Comparison of ENCODE assay signal across 7 mouse cellular contexts in the genomic region with DNA sequence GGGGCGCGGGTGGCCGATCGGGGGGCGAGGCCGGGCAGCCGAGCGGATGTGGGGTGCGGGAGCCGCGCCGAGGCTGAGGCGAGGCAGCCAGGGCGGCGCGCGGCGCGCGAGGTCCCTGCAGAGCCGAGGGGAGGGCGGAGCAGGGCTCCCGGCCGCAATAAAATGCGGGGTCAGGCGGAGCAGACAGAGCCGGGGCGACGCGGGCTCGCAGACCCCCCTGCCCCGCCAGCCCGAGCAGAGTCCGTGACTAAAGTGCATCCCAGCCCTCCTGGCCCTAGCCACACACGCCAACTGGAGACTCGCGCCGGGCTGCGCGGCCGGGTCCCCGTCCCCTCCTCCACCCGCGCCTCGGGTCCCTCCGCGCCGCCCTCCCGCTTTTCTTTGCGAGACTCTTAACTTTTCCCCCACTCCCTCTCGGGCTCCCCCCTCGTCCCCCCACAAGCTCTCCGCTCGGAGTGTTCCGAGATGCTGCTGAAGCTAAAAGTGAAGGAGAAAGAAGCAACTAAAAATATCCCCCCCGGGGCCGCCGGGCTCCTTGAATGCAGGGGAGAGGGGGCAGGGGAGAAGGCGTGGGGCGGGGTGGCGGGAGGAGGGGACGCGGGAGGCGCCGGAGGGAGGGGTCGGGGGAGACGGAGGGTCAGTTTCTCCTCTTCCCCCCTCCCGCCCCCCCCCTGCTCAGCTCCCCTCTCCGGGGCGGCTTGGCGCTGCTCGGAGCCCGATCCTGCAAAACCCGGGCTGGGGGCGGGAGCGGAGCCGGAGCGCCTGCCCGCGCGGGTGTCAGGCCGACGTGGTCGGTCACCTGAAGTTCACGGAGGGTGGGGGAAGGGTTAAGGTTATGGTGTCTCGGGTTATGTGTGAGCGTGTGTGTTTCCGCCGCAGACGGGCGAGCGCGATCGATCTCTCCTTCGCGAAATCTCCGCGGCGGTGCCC. TPM values are rescaled to one million over a fixed set of nuclear protein-coding genes. Genes with fewer than 3 reads are reported as not detected.
DNase-seq lines count a peak whose midpoint lies in the region; ATAC-seq and TF ChIP-seq lines count a peak whose summit lies in the region.

No protein-coding gene starts in this region.

- 1% methylated on average over 80 of the region's 99 CpGs for WGBS in kidney, adult 2 months
- WGBS in limb, embryonic 13.5 days, result under 1% methylated on average over 65 of the region's 99 CpGs
- WGBS in midbrain, embryonic 14.5 days, result under 1% methylated on average over 84 of the region's 99 CpGs

- DNase-seq in adrenal gland, postnatal 10 days, result peak; percentile 86
- peak; percentile 79 for DNase-seq in embryo, embryonic 11.5 days (ENCODE audit: low read depth, low spot score)
- DNase-seq in heart, adult 18-20 months, result peak; percentile 72 to 77
- DNase-seq in kidney, adult 2 months, result peak; percentile 80
- DNase-seq in midbrain, embryonic 14.5 days, result peak; percentile 83
- DNase-seq in spleen, postnatal 36 days (ENCODE audit: low spot score in 2 of 2), result peak; percentile 51 to 54

- H3K9me3 ChIP-seq in limb, embryonic 13.5 days, result no peaks in the 10 kb centered on the region
- H3K9me3 ChIP-seq in midbrain, embryonic 14.5 days (ENCODE audit: control insufficient read depth, low read length), result no peaks in the 10 kb centered on the region

- peak overlapping the region; percentile 99 for H3K9ac ChIP-seq in limb, embryonic 13.5 days
- peak overlapping the region; percentile 87 for H3K9ac ChIP-seq in midbrain, embryonic 14.5 days (replicated peaks; ENCODE audit: low read length)

- H3K36me3 ChIP-seq in kidney, adult 2 months (ENCODE audit: control insufficient read depth, insufficient read depth, low read length), result no peaks in the 10 kb centered on the region
- H3K36me3 ChIP-seq in limb, embryonic 13.5 days, result no peaks in the 10 kb centered on the region
- no peaks in the 10 kb centered on the region for H3K36me3 ChIP-seq in midbrain, embryonic 14.5 days (ENCODE audit: control insufficient read depth, insufficient read depth, low read length)

- H3K27ac ChIP-seq in kidney, adult 2 months (ENCODE audit: insufficient read depth, low read depth, low read length), result peak overlapping the region; percentile 85
- H3K27ac ChIP-seq in limb, embryonic 13.5 days, result peak overlapping the region; percentile 100
- peak overlapping the region; percentile 99 for H3K27ac ChIP-seq in midbrain, embryonic 14.5 days (replicated peaks; ENCODE audit: low read depth, low read length)

- TF ChIP-seq CTCF in kidney, adult 2 months (conservative IDR thresholded peaks at IDR 0.05; ENCODE audit: insufficient read depth, insufficient read length, low read depth, low read length), result no peak

- H3K27me3 ChIP-seq in kidney, adult 2 months (replicated peaks; ENCODE audit: control insufficient read depth, insufficient read depth, low read length), result no peaks in the 10 kb centered on the region
- H3K27me3 ChIP-seq in limb, embryonic 13.5 days, result no peaks in the 10 kb centered on the region
- no peaks in the 10 kb centered on the region for H3K27me3 ChIP-seq in midbrain, embryonic 14.5 days (ENCODE audit: control insufficient read depth, insufficient read depth, low read length)

- H3K4me2 ChIP-seq in limb, embryonic 13.5 days (replicated peaks), result peak overlapping the region; percentile 83
- H3K4me2 ChIP-seq in midbrain, embryonic 14.5 days (ENCODE audit: low read length), result peak overlapping the region; percentile 87

- peak; percentile 11 for TF ChIP-seq POLR2A in kidney, adult 2 months (IDR thresholded peaks at IDR 0.05; ENCODE audit: low read depth, low read length)

- ATAC-seq in limb, embryonic 13.5 days (ENCODE audit: low FRiP score, low read depth), result peak; percentile 78
- peak; percentile 81 for ATAC-seq in midbrain, embryonic 14.5 days (ENCODE audit: low FRiP score, low TSS enrichment)

- H3K4me1 ChIP-seq in kidney, adult 2 months (ENCODE audit: control insufficient read depth, insufficient read depth, low read length), result no peaks in the 10 kb centered on the region
- peaks cover 50% of the 10 kb centered on the region for H3K4me1 ChIP-seq in limb, embryonic 13.5 days
- H3K4me1 ChIP-seq in midbrain, embryonic 14.5 days (ENCODE audit: control insufficient read depth, insufficient read depth, low read length), result peaks cover 33% of the 10 kb centered on the region

- peak overlapping the region; percentile 72 for H3K4me3 ChIP-seq in kidney, adult 2 months (ENCODE audit: insufficient read depth, low read depth, low read length)
- peak overlapping the region; percentile 86 for H3K4me3 ChIP-seq in limb, embryonic 13.5 days
- peak overlapping the region; percentile 98 for H3K4me3 ChIP-seq in midbrain, embryonic 14.5 days (replicated peaks; ENCODE audit: low read depth, low read length)

RNA-seq across cellular contexts. Expression of gene Zfp827, which starts 1.4 kb away (rescaled TPM):
- 10 to 100 TPM; 13.1 to 22.4 TPM for total RNA-seq in adrenal gland, postnatal 10 days (2021)
- total RNA-seq in heart, adult 18-20 months (2021), result 10 to 100 TPM in 1 of 2 experiments, 1 to 10 TPM in 1; 9.4 to 10.6 TPM
- polyA plus RNA-seq in kidney, adult 2 months (2012; rRNA removed), result 9.6 and 11.4 TPM in 2 replicates
- polyA plus RNA-seq in limb, embryonic 13.5 days (2015; fragmentation: Nextera tagmentation; extraction: Ambion mirVana), result 14.3 and 14.9 TPM in 2 replicates
- 15.3 and 20.2 TPM in 2 replicates for polyA plus RNA-seq in midbrain, embryonic 14.5 days (2014; fragmentation: Nextera tagmentation; extraction: Ambion mirVana)

Comparison
In these comparisons a context has a peak if more than half of its experiments do, and no peak if none do; other contexts are left out.
1. Peak in every context shown above with its lines: DNase-seq, ATAC-seq, H3K4me3 ChIP-seq and H3K27ac ChIP-seq.